Mouse (Mus musculus): ENCODE measurements at regions not wholly inside any gene's neighbourhood (a gene's known extent, or its start where the extent isn't known, plus 50 kb on each side); places are given as distances from the start of the nearest gene placed in this dataset.

DNA sequence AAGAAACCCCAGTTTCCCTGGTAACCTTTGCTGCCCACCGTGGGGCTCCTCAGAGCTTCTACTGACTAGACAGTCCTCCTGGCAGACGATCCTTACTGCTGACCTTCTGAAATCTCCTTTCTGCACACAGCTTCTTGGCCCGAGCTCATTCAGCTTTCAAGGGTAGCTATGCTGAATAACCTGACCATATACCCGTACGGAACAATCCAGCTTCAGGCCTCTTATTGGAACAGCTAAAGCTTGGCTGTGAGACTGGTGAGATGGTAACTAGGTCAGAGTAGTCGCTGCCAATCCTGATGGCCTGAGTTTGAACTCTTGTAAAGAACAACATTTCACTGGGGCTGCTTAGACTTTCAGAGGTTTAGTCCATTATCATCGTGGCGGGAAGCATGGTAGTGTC is 69.1 kb upstream of the Ankrd28 start:
- TF ChIP-seq POLR2A (IDR thresholded peaks at IDR 0.05; ENCODE audit: insufficient read depth, low read depth, low read length) (no peak), CTCF (IDR thresholded peaks at IDR 0.05; ENCODE audit: insufficient read depth, low read depth, low read length) (no peak)
